Mouse (Mus musculus) left cerebral cortex, postnatal 25 days (tissue): ENCODE measurements at regions not wholly inside any gene's neighbourhood (a gene's known extent, or its start where the extent isn't known, plus 50 kb on each side); places are given as distances from the start of the nearest gene placed in this dataset.
A peak's percentile ranks its signal among the peaks of the same experiment; 100 is the strongest.
"Not testable (repeated sequence)": the region's sequence is repeated elsewhere in the genome, so short reads cannot be mapped to it uniquely, and the experiment has no call there.

Experiments used
- DNase-seq, 2 experiments: peaks; one replicate each; pipeline ENCODE4 v3.0.0; 2022; ENCODE audit warnings: low spot score in 2 of 2, mixed read lengths in 1 of 2
- intact Hi-C: fragments of 180-260 bp; cut with DNase I; formaldehyde crosslinking; loops from one replicate; pipeline ENCODE4 v1.15.1; 2025

DNA sequence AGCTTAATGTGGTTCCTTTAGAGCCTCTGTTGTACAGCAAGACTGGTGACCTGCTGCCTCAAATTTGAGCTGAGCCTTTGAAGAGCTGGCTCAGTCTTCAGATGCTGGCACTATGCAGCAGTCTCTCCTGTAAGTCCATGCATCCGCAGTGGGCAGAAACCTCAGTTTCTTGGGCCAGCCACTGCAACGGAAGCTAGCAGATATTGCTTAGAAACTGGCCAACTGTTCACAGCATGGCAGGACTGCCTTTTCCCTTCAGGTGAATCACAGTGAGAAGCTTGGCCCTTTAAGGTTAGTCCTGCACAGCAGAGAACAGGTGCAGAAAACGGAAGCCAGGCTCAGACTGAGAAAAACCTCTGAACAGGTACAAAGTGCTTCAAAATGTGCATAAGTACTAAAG lies 1976.8 kb upstream of the G6pd2 start:
- no peak for DNase-seq

DNA sequence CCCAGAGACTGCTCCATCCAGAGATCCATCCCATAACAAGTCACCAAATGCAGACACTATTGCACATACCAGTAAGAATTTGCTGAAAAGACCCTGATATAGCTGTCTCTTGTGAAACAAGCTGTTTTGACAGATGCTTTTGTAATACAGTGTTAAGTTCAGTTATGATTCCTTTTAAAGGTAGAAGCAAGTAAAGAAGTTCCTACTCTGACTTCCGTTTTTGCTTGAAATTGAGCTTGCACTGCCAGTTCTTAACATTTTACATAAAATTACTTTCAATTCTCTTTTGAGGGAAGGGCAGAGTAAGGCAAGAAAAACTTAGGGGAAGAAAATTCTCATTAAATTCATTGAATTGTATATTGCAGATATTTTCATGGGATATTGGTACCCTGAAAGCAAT lies 1962.9 kb upstream of the G6pd2 start:
- intact Hi-C loops = no loop called here

More for the DNA sequence above, 1976.8 kb upstream of the G6pd2 start:
- intact Hi-C loops = no loop called here

GRCm38 (mm10) chr5:59847643-59848042 lies 1961.0 kb upstream of the G6pd2 start:
- intact Hi-C loops = no loop called here
- DNase-seq = peak in 1 of 2 experiments; percentile 60

More for the DNA sequence above, 1962.9 kb upstream of the G6pd2 start:
- DNase-seq = no peak

GRCm38 (mm10) chr5:59893952-59894724 lies 1914.5 kb upstream of the G6pd2 start:
- peak; percentile 9 to 51 for DNase-seq
- intact Hi-C loops = no loop called here

GRCm38 (mm10) chr5:59921910-59922309 lies 1886.7 kb upstream of the G6pd2 start:
- intact Hi-C loops = no loop called here
- no peak for DNase-seq

DNA sequence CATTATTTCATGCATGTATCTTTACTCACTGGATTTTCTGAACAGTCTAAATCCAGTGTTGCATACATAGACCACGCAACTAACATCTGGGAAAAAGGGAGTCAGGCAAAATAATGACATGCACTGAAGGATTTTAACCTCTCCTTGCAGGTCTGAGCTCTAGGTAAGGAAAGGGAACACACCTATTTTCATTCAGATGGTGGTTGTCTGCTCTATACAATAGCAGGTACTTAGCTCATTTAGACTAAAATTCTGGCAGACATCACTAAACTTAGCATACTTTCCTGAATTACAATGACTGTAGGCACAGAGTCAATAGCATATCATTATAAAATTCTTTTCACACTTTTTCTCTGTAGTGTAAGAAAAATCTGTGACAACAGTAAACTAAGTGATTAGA lies 1867.8 kb upstream of the G6pd2 start:
- no peak for DNase-seq
- intact Hi-C loops = no loop called here

- intact Hi-C loops = no loop called here
- DNase-seq = no peak
These were observed 1862.9 kb upstream of the G6pd2 start for GRCm38 (mm10) chr5:59945761-59946160.

DNA sequence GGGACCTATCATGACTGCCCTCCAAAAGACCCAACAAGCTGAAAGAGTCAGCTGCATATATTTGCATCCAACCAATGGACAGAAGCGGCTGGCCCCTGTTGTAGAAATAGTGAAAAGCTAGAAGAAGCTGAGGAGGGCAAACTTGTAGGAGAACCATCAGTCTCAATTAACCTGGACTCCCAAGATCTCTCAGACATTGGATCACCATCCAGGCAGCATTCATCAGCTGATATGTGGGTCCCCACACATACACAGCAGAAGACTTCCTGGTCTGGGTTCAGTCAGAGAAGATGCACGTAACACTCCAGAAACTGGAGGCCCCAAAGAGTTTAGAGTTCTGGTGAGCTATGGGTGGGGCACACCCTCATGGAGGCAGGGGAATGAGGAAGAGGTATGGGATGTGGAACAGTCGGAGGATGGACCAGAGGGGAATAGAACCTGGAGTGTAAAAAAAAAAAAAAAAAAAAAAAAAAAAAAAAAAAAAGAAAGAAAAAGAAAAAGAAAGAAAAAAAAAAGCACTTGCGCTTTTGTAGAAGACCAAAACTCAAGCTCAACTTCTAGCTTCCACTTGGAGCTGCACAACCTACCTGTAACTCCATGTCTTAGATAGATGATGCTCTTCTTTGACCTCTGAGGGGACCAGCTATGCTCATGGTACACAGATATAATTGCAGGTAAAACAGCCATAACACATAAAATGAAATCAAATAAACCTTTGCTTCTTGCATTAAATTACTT lies 1860.6 kb upstream of the G6pd2 start:
- intact Hi-C loops = no loop called here

GRCm38 (mm10) chr5:59956240-59956639 lies 1852.4 kb upstream of the G6pd2 start:
- DNase-seq = not testable (repeated sequence)

More for the DNA sequence above, 1860.6 kb upstream of the G6pd2 start:
- DNase-seq = no peak

GRCm38 (mm10) chr5:59996698-59997097 lies 1811.9 kb upstream of the G6pd2 start:
- intact Hi-C loops = no loop called here
- DNase-seq = peak; percentile 43 to 82

More at GRCm38 (mm10) chr5:59956240-59956639, 1852.4 kb upstream of the G6pd2 start:
- intact Hi-C loops = not testable (repeated sequence)

- intact Hi-C loops, DNase-seq: not testable (repeated sequence)
These were observed 1765.9 kb upstream of the G6pd2 start for GRCm38 (mm10) chr5:60042603-60043175.

DNA sequence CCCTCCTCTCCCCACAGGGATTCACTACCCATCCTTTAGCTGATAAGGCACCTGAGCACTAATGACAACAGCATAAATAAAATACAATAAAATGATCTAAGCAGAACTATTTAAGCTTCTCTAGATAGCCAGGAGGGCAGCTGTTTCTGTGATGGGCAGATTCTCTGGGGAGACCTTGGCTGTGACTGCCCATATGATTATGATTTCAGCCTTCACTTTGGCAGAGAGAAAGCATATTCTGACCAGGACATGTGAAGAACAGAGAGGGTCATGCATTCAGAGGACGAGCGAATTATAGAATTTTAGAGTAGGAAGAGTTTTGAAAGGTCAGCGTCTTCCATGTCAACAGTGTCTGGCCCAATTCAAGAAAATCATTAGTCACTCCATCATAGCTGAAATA lies 1759.6 kb upstream of the G6pd2 start:
- intact Hi-C loops = no loop called here
- no peak for DNase-seq

- DNase-seq = no peak
- intact Hi-C loops = no loop called here
These were observed 1747.4 kb upstream of the G6pd2 start for GRCm38 (mm10) chr5:60061178-60061577.
